Mouse (Mus musculus) heart, postnatal 0 days (tissue): ENCODE data around the gene Tnnc2.

Source experiments
- CTCF ChIP-seq: IDR thresholded peaks from 2 replicates; pipeline ENCODE4 v1.5.1; 2016; ENCODE audit warnings: antibody characterized with exemption, control low read depth, low read depth
- EP300 ChIP-seq: IDR thresholded peaks from 2 replicates; pipeline ENCODE4 v1.6.1; 2016; ENCODE audit warnings: antibody characterized with exemption, low read depth

GRCm38 (mm10) chr2:164821060-164821459 lies 41.3 kb upstream of the Tnnc2 start:
- TF ChIP-seq CTCF = no peak
- no peak for TF ChIP-seq EP300
